Comparison of ENCODE assay signal across 26 mouse cellular contexts in genomic region chr10:8215181-8215580, GRCm38 (mm10).
"Had no signal": no experiment of that assay in that cellular context is flagged by ENCODE, and none has a peak within 500 bp of the region (broad histone marks: within the 10 kb centered on the region; RNA-seq: fewer than 3 reads in every experiment).

No protein-coding gene starts in this region.

- H3K36me3 ChIP-seq: embryonic facial prominence, embryonic 10.5 days; embryonic facial prominence, embryonic 12.5 days; embryonic facial prominence, embryonic 13.5 days; embryonic facial prominence, embryonic 15.5 days; forebrain, embryonic 10.5 days; forebrain, embryonic 12.5 days; forebrain, embryonic 15.5 days had no signal

- H3K4me3 ChIP-seq: embryonic facial prominence, embryonic 10.5 days; embryonic facial prominence, embryonic 12.5 days; embryonic facial prominence, embryonic 13.5 days; embryonic facial prominence, embryonic 15.5 days; erythroblast, embryonic 14.5 days; forebrain, embryonic 10.5 days; forebrain, embryonic 12.5 days; forebrain, embryonic 13.5 days; forebrain, embryonic 15.5 days; gastrocnemius, adult 2 months; heart, adult 2 months had no signal

- DNase-seq: cerebellum, adult 2 months; cerebellum, adult 8-10 months; cerebellum, adult 9-10 months; cerebellum, adult 9-11 months; cerebellum, postnatal 25 days; cerebellum, postnatal 36 days; embryo, embryonic 11 days; forebrain, postnatal 0 days; gastrocnemius, adult 2 months; gastrocnemius, postnatal 10 days; gastrocnemius, postnatal 14 days; gastrocnemius, postnatal 25 days; gastrocnemius, postnatal 36 days; heart, adult 18-20 months; heart, adult 2 months had no signal

- H3K4me1 ChIP-seq: forebrain, embryonic 15.5 days had no signal

- H3K27ac ChIP-seq: embryonic facial prominence, embryonic 10.5 days; embryonic facial prominence, embryonic 12.5 days; embryonic facial prominence, embryonic 13.5 days; embryonic facial prominence, embryonic 15.5 days; forebrain, embryonic 10.5 days; forebrain, embryonic 12.5 days; forebrain, embryonic 13.5 days; forebrain, embryonic 15.5 days; gastrocnemius, adult 2 months; heart, adult 2 months had no signal

- H3K9me3 ChIP-seq: embryonic facial prominence, embryonic 10.5 days; embryonic facial prominence, embryonic 12.5 days; embryonic facial prominence, embryonic 13.5 days; embryonic facial prominence, embryonic 15.5 days; forebrain, embryonic 10.5 days; forebrain, embryonic 12.5 days; forebrain, embryonic 13.5 days; forebrain, embryonic 15.5 days had no signal

- H3K4me2 ChIP-seq: embryonic facial prominence, embryonic 12.5 days; embryonic facial prominence, embryonic 13.5 days; embryonic facial prominence, embryonic 15.5 days; forebrain, embryonic 12.5 days; forebrain, embryonic 13.5 days; forebrain, embryonic 15.5 days had no signal

- H3K27me3 ChIP-seq: embryonic facial prominence, embryonic 12.5 days; embryonic facial prominence, embryonic 13.5 days; embryonic facial prominence, embryonic 15.5 days; forebrain, embryonic 12.5 days; forebrain, embryonic 13.5 days; forebrain, embryonic 15.5 days had no signal

- H3K9ac ChIP-seq: embryonic facial prominence, embryonic 12.5 days; embryonic facial prominence, embryonic 13.5 days; embryonic facial prominence, embryonic 15.5 days; forebrain, embryonic 12.5 days; forebrain, embryonic 13.5 days; forebrain, embryonic 15.5 days; forebrain, postnatal 0 days had no signal

- ATAC-seq: forebrain, embryonic 13.5 days; forebrain, embryonic 14.5 days; forebrain, embryonic 15.5 days; forebrain, embryonic 16.5 days; forebrain, postnatal 0 days had no signal
